Mouse (Mus musculus) subcutaneous adipose tissue, adult 2 months (tissue): ENCODE data around the gene Zrsr1. TPM values are rescaled to one million over a fixed set of nuclear protein-coding genes. Genes with fewer than 3 reads are reported as not detected.

Source experiments
- polyA plus RNA-seq: library from polyadenylated mRNA; depleted of rRNA; stranded (reverse); fragments of >200 nt; gene quantifications from 2 replicates; pipeline ENCODE4 v1.2.3, GENCODE M21; 2012; ENCODE audit warnings: low replicate concordance; rRNA removed

Zrsr1 gene
- 5.7 and 6.1 TPM in 2 replicates for polyA plus RNA-seq

DNA sequence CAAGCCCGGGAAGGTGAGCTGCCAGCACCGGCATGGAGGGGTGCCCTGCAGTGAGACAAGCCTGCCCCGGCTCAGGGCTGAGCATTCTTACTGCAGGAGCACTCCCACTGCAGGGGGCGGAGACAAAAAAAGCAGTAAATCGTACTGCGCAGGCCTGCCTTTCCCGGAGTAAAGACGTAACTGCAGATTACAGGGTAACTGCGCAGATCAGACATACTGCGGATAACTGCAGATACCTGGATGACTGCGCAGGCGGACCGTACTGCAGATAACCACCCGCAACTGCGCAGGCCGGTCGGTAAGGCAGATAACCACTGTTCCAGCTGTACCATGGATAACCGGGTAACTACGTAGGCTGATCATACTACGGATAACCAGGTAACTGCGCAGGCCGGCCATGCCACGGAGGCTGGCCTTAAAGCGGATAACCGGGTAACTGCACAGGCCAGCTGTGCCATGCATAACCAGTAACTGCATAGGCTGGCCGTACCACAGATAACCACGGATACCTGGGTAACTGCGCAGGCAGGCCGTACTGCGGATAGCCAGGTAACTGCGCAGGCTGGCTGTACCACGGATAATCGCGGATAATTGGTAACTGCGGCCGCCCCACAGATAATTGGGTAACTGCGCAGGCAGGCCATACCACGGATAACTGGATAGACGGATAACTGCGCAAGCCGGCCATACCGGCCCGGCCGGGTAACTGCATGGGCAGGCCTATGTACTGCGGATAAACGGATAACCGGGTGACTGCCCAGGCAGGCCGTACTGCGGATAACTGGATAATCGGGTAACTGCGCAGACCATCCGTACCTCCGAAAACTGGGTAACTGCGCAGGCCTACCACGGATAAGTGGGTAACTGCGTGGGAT lies at the start of gene Zrsr1:
Gene Zrsr1 (plus strand): TSS at position 171 of the 875 bp plus-strand sequence.

GRCm38 (mm10) chr11:22981984-22982757 lies 10.4 kb downstream of the Zrsr1 start, which contains the start of the genes Gm28048 and Commd1:
Gene Gm28048 (minus strand): TSS chr11:22982090.
Gene Commd1 (minus strand): TSS chr11:22982382.

DNA sequence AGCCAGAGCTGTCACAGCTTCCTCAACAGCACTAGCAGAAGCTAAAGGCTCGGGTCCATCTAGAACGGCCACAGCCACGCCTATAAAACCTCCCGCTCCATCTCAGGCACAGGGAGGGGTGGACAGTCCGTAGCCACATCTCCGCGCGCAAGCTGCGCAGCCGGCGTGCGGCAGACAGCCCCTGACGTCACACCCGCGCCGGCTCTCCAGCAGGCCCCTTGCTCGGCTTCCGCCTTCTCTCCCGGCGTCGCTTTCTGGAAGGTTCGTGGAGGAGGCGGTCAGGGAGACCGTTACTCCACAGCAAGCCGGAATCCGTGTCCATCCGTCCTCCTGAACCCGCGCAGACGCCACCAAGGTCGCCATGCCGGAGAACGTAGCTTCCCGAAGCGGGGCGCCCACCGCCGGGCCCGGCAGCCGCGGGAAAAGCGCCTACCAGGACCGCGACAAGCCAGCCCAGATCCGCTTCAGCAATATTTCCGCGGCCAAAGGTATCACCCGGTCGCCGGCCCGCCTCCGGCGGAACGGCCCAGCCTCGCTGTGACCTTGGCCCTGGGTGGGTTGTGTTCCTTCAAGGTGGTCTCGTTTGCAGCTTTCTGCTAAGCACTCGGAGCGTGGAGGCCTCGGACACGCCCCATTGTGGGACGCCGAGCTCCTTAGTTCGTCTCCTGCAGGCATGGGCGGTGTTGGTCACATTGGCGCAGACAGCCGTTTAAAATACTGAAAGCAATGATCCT lies 18.8 kb downstream of the Zrsr1 start, which contains the start of gene Cct4:
Gene Cct4 (plus strand): TSS at position 127 of the 734 bp plus-strand sequence.

GRCm38 (mm10) chr11:23007481-23008180 lies 35.8 kb downstream of the Zrsr1 start, which contains the start of gene Fam161a:
Gene Fam161a (plus strand): TSS chr11:23007531.

Other genes starting within 250 kb of the Zrsr1 start
- gene B3gnt2, start 111.0 kb upstream of the Zrsr1 start, polyA plus RNA-seq = 3.6 and 18.6 TPM in 2 replicates
- 3.2 TPM in 1 of 2 replicates, not detected in the other for gene Gm28048, start 10.1 kb downstream of the Zrsr1 start, polyA plus RNA-seq
- 20.8 and 22.9 TPM in 2 replicates for gene Commd1, start 10.4 kb downstream of the Zrsr1 start, polyA plus RNA-seq
- 68.9 and 252 TPM in 2 replicates for gene Cct4, start 18.5 kb downstream of the Zrsr1 start, polyA plus RNA-seq
- gene Fam161a, start 35.5 kb downstream of the Zrsr1 start, polyA plus RNA-seq = 3.3 and 3.4 TPM in 2 replicates